Mouse (Mus musculus) forebrain, embryonic 12.5 days (tissue): Measurements from ENCODE around the gene Pdcl3. TPM values are rescaled to one million over a fixed set of nuclear protein-coding genes. Genes with fewer than 3 reads are reported as not detected.
"Not testable (repeated sequence)": the region's sequence is repeated elsewhere in the genome, so short reads cannot be mapped to it uniquely, and the experiment has no call there.

Source experiments
- ATAC-seq: fragments of 200-750 bp; cut with Nextera tagmentation; 2 replicates; pipeline ENCODE4 v1.8.0; 2017; ENCODE audit warnings: moderate TSS enrichment; ENCODE audit not compliant: low FRiP score
- H3K27ac ChIP-seq: fragments of 300-500 bp; sonication (generic); 2 replicates; pipeline ENCODE4 v1.5.1; 2016; ENCODE audit warnings: mild to moderate bottlenecking
- H3K27me3 ChIP-seq: fragments of 300-500 bp; sonication (generic); 2 replicates; pipeline ENCODE4 v1.6.1; 2016; ENCODE audit warnings: mild to moderate bottlenecking
- H3K36me3 ChIP-seq: fragments of 300-500 bp; sonication (generic); replicated peaks from 2 replicates; pipeline ENCODE4 v1.6.1; 2016; ENCODE audit warnings: mild to moderate bottlenecking
- H3K4me1 ChIP-seq: fragments of 300-500 bp; sonication (generic); 2 replicates; pipeline ENCODE4 v1.6.1; 2016
- H3K4me2 ChIP-seq: fragments of 300-500 bp; sonication (generic); 2 replicates; pipeline ENCODE4 v1.6.1; 2016; ENCODE audit warnings: mild to moderate bottlenecking, moderate library complexity
- H3K4me3 ChIP-seq: fragments of 300-500 bp; sonication (generic); replicated peaks from 2 replicates; pipeline ENCODE4 v1.5.1; 2016; ENCODE audit warnings: mild to moderate bottlenecking
- H3K9ac ChIP-seq: fragments of 300-500 bp; sonication (generic); 2 replicates; pipeline ENCODE4 v1.6.1; 2016; ENCODE audit warnings: mild to moderate bottlenecking
- H3K9me3 ChIP-seq: fragments of 300-500 bp; sonication (generic); 2 replicates; pipeline ENCODE4 v1.6.1; 2016
- WGBS: fragments of 180-500 bp; shearing (Covaris S2); methylation state at CpG from one replicate; pipeline ENCODE4 v1.1.7; 2016; 5-methylcytosine and 5-hydroxymethylcytosine counted together
- polyA plus RNA-seq: library from polyadenylated mRNA; unstranded; fragments of >200 nt; fragmentation: Nextera tagmentation; extraction: Ambion mirVana; gene quantifications from 2 replicates; pipeline ENCODE4 v1.2.1, GENCODE M21; 2016

Pdcl3 gene
- polyA plus RNA-seq, 1 experiment from 2014 or later = 174 TPM

GRCm38 (mm10) chr1:39030108-39030507, 44.7 kb downstream of the Pdcl3 start:
- H3K4me1 ChIP-seq = peaks cover 12% of the 10 kb centered on the region
- ATAC-seq = no peak
- H3K9ac ChIP-seq = peak overlapping the region; percentile 25; the same call in 1 of the 2 replicates
- 9% methylated on average over 7 of the region's 7 CpGs for WGBS
- no peak overlapping the region for H3K27ac ChIP-seq
- H3K36me3 ChIP-seq = no peaks in the 10 kb centered on the region
- no peaks in the 10 kb centered on the region for H3K9me3 ChIP-seq
- peak overlapping the region; percentile 45 for H3K4me2 ChIP-seq
- H3K27me3 ChIP-seq = 0 out of 2 replicates have a peak, but pooled peaks cover 4% of the 10 kb centered on the region
- H3K4me3 ChIP-seq = peak overlapping the region; percentile 20

GRCm38 (mm10) chr1:39035817-39036216, 50.4 kb downstream of the Pdcl3 start:
- Histone ChIP-seq H3K27ac (no peak overlapping the region), H3K4me2 (no peak overlapping the region), H3K9me3 (no peaks in the 10 kb centered on the region), H3K36me3 (no peaks in the 10 kb centered on the region), H3K27me3 (no peaks in the 10 kb centered on the region), H3K9ac (no peak overlapping the region), H3K4me1 (no peaks in the 10 kb centered on the region), H3K4me3 (no peak overlapping the region)
- 89% methylated on average over 9 of the region's 9 CpGs for WGBS
- ATAC-seq = no peak

GRCm38 (mm10) chr1:39042188-39042587, 56.8 kb downstream of the Pdcl3 start:
- Histone ChIP-seq H3K4me1 (0 out of 2 replicates have a peak, but pooled peaks cover 11% of the 10 kb centered on the region), H3K9me3 (no peaks in the 10 kb centered on the region), H3K4me3 (no peak overlapping the region), H3K27me3 (no peaks in the 10 kb centered on the region), H3K36me3 (no peaks in the 10 kb centered on the region), H3K4me2 (no peak overlapping the region), H3K27ac (no peak overlapping the region), H3K9ac (no peak overlapping the region)
- WGBS = 78% methylated on average over 2 of the region's 2 CpGs
- no peak for ATAC-seq

- H3K9ac ChIP-seq, ATAC-seq, H3K9me3 ChIP-seq, H3K27me3 ChIP-seq, H3K27ac ChIP-seq, H3K4me2 ChIP-seq, H3K36me3 ChIP-seq, H3K4me3 ChIP-seq: not testable (repeated sequence)
- H3K4me1 ChIP-seq = 0 out of 2 replicates have a peak, but pooled peaks cover 11% of the 10 kb centered on the region
- WGBS = 90% methylated on average over 1 of the region's 1 CpGs
Observed at GRCm38 (mm10) chr1:39044442-39044841, 59.0 kb downstream of the Pdcl3 start.

- 6% methylated on average over 7 of the region's 7 CpGs for WGBS
- 0 out of 2 replicates have a peak, but pooled peaks cover 11% of the 10 kb centered on the region for H3K4me1 ChIP-seq
- peak overlapping the region; percentile 65 for H3K27ac ChIP-seq
- no peak overlapping the region for H3K4me3 ChIP-seq
- no peak overlapping the region for H3K9ac ChIP-seq
- no peak overlapping the region for H3K4me2 ChIP-seq
- no peaks in the 10 kb centered on the region for H3K27me3 ChIP-seq
- no peaks in the 10 kb centered on the region for H3K36me3 ChIP-seq
- ATAC-seq = 0 out of 2 replicates have a peak, but pooled peaks have one; percentile 33
- H3K9me3 ChIP-seq = peaks cover 6% of the 10 kb centered on the region; the same call in 1 of the 2 replicates
Observed at GRCm38 (mm10) chr1:39046689-39047088, 61.3 kb downstream of the Pdcl3 start.

Other genes starting within 250 kb of the Pdcl3 start
- 6.0 and 6.1 TPM in 2 replicates for gene Lonrf2, start 148.9 kb upstream of the Pdcl3 start, polyA plus RNA-seq
- 27.8 and 29.4 TPM in 2 replicates for gene Chst10, start 87.4 kb upstream of the Pdcl3 start, polyA plus RNA-seq
- gene Nms, start 46.5 kb upstream of the Pdcl3 start, polyA plus RNA-seq = 0.27 TPM in 1 of 2 replicates, not detected in the other
- 0.09 and 0.22 TPM in 2 replicates for gene Npas2, start 208.1 kb downstream of the Pdcl3 start, polyA plus RNA-seq